Mouse (Mus musculus) liver, embryonic 14.5 days (tissue): ENCODE results near the gene Smarcc2.

Experiments used
- CTCF ChIP-seq: IDR thresholded peaks from 2 replicates; pipeline ENCODE4 v1.5.1; 2016; ENCODE audit warnings: antibody characterized with exemption, low read depth, control low read depth
- EP300 ChIP-seq: IDR thresholded peaks from 2 replicates; pipeline ENCODE4 v1.6.1; 2016; ENCODE audit warnings: antibody characterized with exemption, low read depth

DNA sequence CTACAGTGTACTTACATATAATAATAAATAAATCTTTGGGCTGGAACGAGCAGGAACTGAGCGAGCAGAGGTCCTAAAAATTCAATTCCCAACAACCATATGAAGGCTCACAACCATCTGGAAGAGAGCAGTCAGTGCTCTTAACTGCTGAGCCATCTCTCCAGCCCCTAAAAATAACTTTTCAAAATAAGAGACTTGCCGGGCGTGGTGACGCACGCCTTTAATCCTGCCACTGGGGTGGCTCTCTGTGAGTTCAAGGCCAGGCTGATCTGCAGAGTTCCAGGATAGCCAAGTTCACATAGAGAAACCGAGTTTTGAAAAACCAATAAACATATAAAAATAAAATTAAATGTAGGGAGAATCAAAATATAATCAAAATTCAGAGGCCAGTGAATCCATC lies 27.3 kb downstream of the Smarcc2 start:
- no peak for TF ChIP-seq CTCF
- no peak for TF ChIP-seq EP300
